Mouse (Mus musculus) layer of hippocampus, adult 8-10 months (tissue): Measurements from ENCODE around the gene Sema3g. TPM values are rescaled to one million over a fixed set of nuclear protein-coding genes. Genes with fewer than 3 reads are reported as not detected.
A peak's percentile ranks its signal among the peaks of the same experiment; 100 is the strongest.

Source experiments
- DNase-seq, 2 experiments: peaks; one replicate each; pipeline ENCODE4 v3.0.0; 2022; ENCODE audit warnings: low spot score in 2 of 2
- total RNA-seq, 4 experiments: library from RNA; stranded (reverse); gene quantifications; 2 replicates each; pipeline ENCODE4 v1.2.4; 2022

The Sema3g gene
- total RNA-seq, 4 experiments from 2014 or later: 4.7 to 5.9 (median 5.6) TPM

DNA sequence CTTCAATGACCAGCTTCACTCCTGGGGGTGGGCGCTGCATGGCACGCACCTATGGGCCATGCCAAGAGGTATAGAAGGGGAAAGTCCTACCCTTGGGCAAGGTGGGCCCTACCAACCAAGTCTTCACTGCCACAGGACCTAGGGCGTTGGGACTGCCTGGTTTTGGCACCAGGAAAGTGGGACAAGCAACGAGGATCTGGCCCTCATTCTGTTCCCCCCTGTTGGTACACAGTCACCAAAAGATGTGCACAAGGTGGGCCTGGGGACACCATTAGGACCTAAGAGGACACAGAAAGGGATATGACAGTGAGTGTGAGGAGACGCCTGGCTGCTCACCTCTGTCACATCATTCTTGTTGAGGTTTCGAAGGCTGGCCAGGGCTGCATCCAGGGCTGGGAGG, 53.5 kb downstream of the Sema3g start:
- DNase-seq: no peak

DNA sequence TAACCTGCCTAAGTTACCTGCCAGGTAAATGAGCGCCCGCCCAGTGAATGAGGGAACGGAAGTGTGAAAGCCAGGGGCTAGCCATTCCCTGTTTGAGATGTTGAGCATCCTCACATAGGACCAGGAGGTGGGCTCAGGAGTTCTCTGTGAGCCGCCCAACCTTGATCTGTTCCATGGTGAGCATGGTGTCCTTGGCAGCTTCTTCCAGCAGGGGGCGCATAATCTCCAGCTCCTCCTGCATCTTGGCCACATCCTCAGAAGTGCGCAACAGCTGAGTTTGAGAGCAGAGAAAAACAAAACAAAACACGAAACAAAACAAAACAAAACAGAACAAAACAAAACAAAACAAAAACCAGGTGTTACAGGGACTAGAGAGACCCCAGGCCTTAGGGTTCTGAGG, 54.5 kb downstream of the Sema3g start:
- peak; percentile 59 to 86 for DNase-seq

Other genes starting within 250 kb of the Sema3g start
- 10 to 100 TPM; 41.3 to 55.0 (median 48.5) TPM for gene Glt8d1, start 216.5 kb upstream of the Sema3g start, total RNA-seq
- gene Spcs1, start 216.2 kb upstream of the Sema3g start, total RNA-seq: 100 to 1,000 TPM; 150 to 171 (median 167) TPM
- 10 to 100 TPM; 51.8 to 69.0 (median 60.3) TPM for gene Pbrm1, start 198.7 kb upstream of the Sema3g start, total RNA-seq
- gene Gnl3, start 198.7 kb upstream of the Sema3g start, total RNA-seq: 10 to 100 TPM; 40.3 to 53.7 (median 51.7) TPM
- gene Smim4, start 88.9 kb upstream of the Sema3g start, total RNA-seq: 10 to 100 TPM; 19.5 to 43.1 (median 26.7) TPM
- 1 to 10 TPM; 5.9 to 8.8 (median 7.8) TPM for gene Nt5dc2, start 86.8 kb upstream of the Sema3g start, total RNA-seq
- 10 to 100 TPM; 17.6 to 27.0 (median 25.1) TPM for gene Stab1, start 49.2 kb upstream of the Sema3g start, total RNA-seq
- gene Tnnc1, start 9.5 kb upstream of the Sema3g start, total RNA-seq: 1 to 10 TPM; 2.3 to 3.7 (median 2.9) TPM
- gene Nisch, start 914 bp upstream of the Sema3g start, total RNA-seq: 100 to 1,000 TPM; 432 to 530 (median 469) TPM
- gene Phf7, start 33.5 kb downstream of the Sema3g start, total RNA-seq: 1 to 10 TPM; 4.5 to 5.4 (median 4.9) TPM
- 100 to 1,000 TPM; 118 to 138 (median 130) TPM for gene Bap1, start 33.6 kb downstream of the Sema3g start, total RNA-seq
- 1 to 10 TPM; 4.4 to 6.4 (median 5.9) TPM for gene Dnah1, start 106.0 kb downstream of the Sema3g start, total RNA-seq
- gene Capn7, start 118.8 kb downstream of the Sema3g start, total RNA-seq: 10 to 100 TPM; 34.9 to 44.0 (median 40.9) TPM
- gene Sh3bp5, start 218.2 kb downstream of the Sema3g start, total RNA-seq: 100 to 1,000 TPM; 105 to 134 (median 117) TPM